Mouse (Mus musculus): ENCODE data around the gene Smagp. TPM values are rescaled to one million over a fixed set of nuclear protein-coding genes. Genes with fewer than 3 reads are reported as not detected.

Smagp gene
- polyA plus RNA-seq, 1 experiment from 2014 or later: 4.0 TPM

- Histone ChIP-seq H3K4me1 (ENCODE audit: control insufficient read depth, insufficient read depth, low read length) (peaks cover 2% of the 10 kb centered on the region), H3K9me3 (replicated peaks; ENCODE audit: control insufficient read depth, low read length) (no peaks in the 10 kb centered on the region), H3K4me3 (ENCODE audit: low read depth, low read length) (no peak overlapping the region), H3K27ac (replicated peaks; ENCODE audit: low read depth, low read length) (no peak overlapping the region), H3K27me3 (ENCODE audit: control insufficient read depth, insufficient read depth, low read length) (peaks cover 23% of the 10 kb centered on the region), H3K9ac (replicated peaks; ENCODE audit: low read length) (no peak overlapping the region), H3K36me3 (replicated peaks; ENCODE audit: control insufficient read depth, insufficient read depth, low read depth, low read length) (no peaks in the 10 kb centered on the region), H3K4me2 (ENCODE audit: low read depth, low read length) (no peak overlapping the region)
- ATAC-seq (replicated peaks; ENCODE audit: insufficient number of reproducible peaks, low FRiP score, low TSS enrichment, low read depth) (no peak), DNase-seq (ENCODE audit: low spot score) (no peak)
- 68% methylated on average over 16 of the region's 16 CpGs for WGBS
Observed at GRCm38 (mm10) chr15:100641226-100641810, 4.6 kb upstream of the Smagp start.

GRCm38 (mm10) chr15:100639972-100640750 lies 3.4 kb upstream of the Smagp start:
- DNase-seq (ENCODE audit: low spot score) (no peak), ATAC-seq (replicated peaks; ENCODE audit: insufficient number of reproducible peaks, low FRiP score, low TSS enrichment, low read depth) (no peak)
- Histone ChIP-seq H3K4me1 (ENCODE audit: control insufficient read depth, insufficient read depth, low read length) (peaks cover 3% of the 10 kb centered on the region), H3K36me3 (replicated peaks; ENCODE audit: control insufficient read depth, insufficient read depth, low read depth, low read length) (no peaks in the 10 kb centered on the region), H3K4me2 (ENCODE audit: low read depth, low read length) (no peak overlapping the region), H3K4me3 (ENCODE audit: low read depth, low read length) (no peak overlapping the region), H3K9me3 (replicated peaks; ENCODE audit: control insufficient read depth, low read length) (no peaks in the 10 kb centered on the region), H3K9ac (replicated peaks; ENCODE audit: low read length) (no peak overlapping the region), H3K27ac (replicated peaks; ENCODE audit: low read depth, low read length) (no peak overlapping the region), H3K27me3 (ENCODE audit: control insufficient read depth, insufficient read depth, low read length) (peaks cover 31% of the 10 kb centered on the region)
- 72% methylated on average over 16 of the region's 16 CpGs for WGBS

- Histone ChIP-seq H3K9me3 (replicated peaks; ENCODE audit: control insufficient read depth, low read length) (no peaks in the 10 kb centered on the region), H3K36me3 (replicated peaks; ENCODE audit: control insufficient read depth, insufficient read depth, low read depth, low read length) (no peaks in the 10 kb centered on the region), H3K4me3 (ENCODE audit: low read depth, low read length) (no peak overlapping the region), H3K4me2 (ENCODE audit: low read depth, low read length) (no peak overlapping the region), H3K27me3 (ENCODE audit: control insufficient read depth, insufficient read depth, low read length) (peaks cover 40% of the 10 kb centered on the region), H3K27ac (replicated peaks; ENCODE audit: low read depth, low read length) (no peak overlapping the region), H3K4me1 (ENCODE audit: control insufficient read depth, insufficient read depth, low read length) (peaks cover 3% of the 10 kb centered on the region), H3K9ac (replicated peaks; ENCODE audit: low read length) (no peak overlapping the region)
- ATAC-seq (replicated peaks; ENCODE audit: insufficient number of reproducible peaks, low FRiP score, low TSS enrichment, low read depth) (no peak), DNase-seq (ENCODE audit: low spot score) (peak; percentile 40)
- WGBS: 19% methylated on average over 6 of the region's 6 CpGs
Observed at GRCm38 (mm10) chr15:100637661-100638060, 921 bp upstream of the Smagp start.

- Histone ChIP-seq H3K36me3 (replicated peaks; ENCODE audit: control insufficient read depth, insufficient read depth, low read depth, low read length) (no peaks in the 10 kb centered on the region), H3K27ac (replicated peaks; ENCODE audit: low read depth, low read length) (no peak overlapping the region), H3K4me2 (ENCODE audit: low read depth, low read length) (peak overlapping the region; percentile 93), H3K4me3 (ENCODE audit: low read depth, low read length) (peak overlapping the region; percentile 51), H3K4me1 (ENCODE audit: control insufficient read depth, insufficient read depth, low read length) (peaks cover 3% of the 10 kb centered on the region), H3K9me3 (replicated peaks; ENCODE audit: control insufficient read depth, low read length) (no peaks in the 10 kb centered on the region), H3K27me3 (ENCODE audit: control insufficient read depth, insufficient read depth, low read length) (peaks cover 40% of the 10 kb centered on the region), H3K9ac (replicated peaks; ENCODE audit: low read length) (peak overlapping the region; percentile 48)
- ATAC-seq (replicated peaks; ENCODE audit: insufficient number of reproducible peaks, low FRiP score, low TSS enrichment, low read depth) (no peak), DNase-seq (ENCODE audit: low spot score) (peak; percentile 2)
- 3% methylated on average over 38 of the region's 38 CpGs for WGBS
Observed at GRCm38 (mm10) chr15:100635851-100636645, 692 bp downstream of the Smagp start.

- H3K4me3 ChIP-seq (ENCODE audit: low read depth, low read length): no peak overlapping the region
- DNase-seq (ENCODE audit: low spot score): peak; percentile 4
- 4% methylated on average over 9 of the region's 9 CpGs for WGBS
- no peaks in the 10 kb centered on the region for H3K36me3 ChIP-seq (replicated peaks; ENCODE audit: control insufficient read depth, insufficient read depth, low read depth, low read length)
- H3K4me1 ChIP-seq (ENCODE audit: control insufficient read depth, insufficient read depth, low read length): peaks cover 3% of the 10 kb centered on the region
- H3K27me3 ChIP-seq (ENCODE audit: control insufficient read depth, insufficient read depth, low read length): peaks cover 40% of the 10 kb centered on the region
- no peak overlapping the region for H3K27ac ChIP-seq (replicated peaks; ENCODE audit: low read depth, low read length)
- H3K4me2 ChIP-seq (ENCODE audit: low read depth, low read length): no peak overlapping the region
- H3K9ac ChIP-seq (replicated peaks; ENCODE audit: low read length): no peak overlapping the region
- ATAC-seq (replicated peaks; ENCODE audit: insufficient number of reproducible peaks, low FRiP score, low TSS enrichment, low read depth): no peak
- no peaks in the 10 kb centered on the region for H3K9me3 ChIP-seq (replicated peaks; ENCODE audit: control insufficient read depth, low read length)
Observed at GRCm38 (mm10) chr15:100635239-100635638, 1.5 kb downstream of the Smagp start.

- no peak overlapping the region for H3K4me3 ChIP-seq (ENCODE audit: low read depth, low read length)
- H3K9ac ChIP-seq (replicated peaks; ENCODE audit: low read length): no peak overlapping the region
- peaks cover 3% of the 10 kb centered on the region for H3K4me1 ChIP-seq (ENCODE audit: control insufficient read depth, insufficient read depth, low read length)
- DNase-seq (ENCODE audit: low spot score): no peak
- no peak for ATAC-seq (replicated peaks; ENCODE audit: insufficient number of reproducible peaks, low FRiP score, low TSS enrichment, low read depth)
- no peak overlapping the region for H3K4me2 ChIP-seq (ENCODE audit: low read depth, low read length)
- no peak overlapping the region for H3K27ac ChIP-seq (replicated peaks; ENCODE audit: low read depth, low read length)
- 80% methylated on average over 10 of the region's 10 CpGs for WGBS
- peaks cover 35% of the 10 kb centered on the region for H3K27me3 ChIP-seq (ENCODE audit: control insufficient read depth, insufficient read depth, low read length)
- H3K36me3 ChIP-seq (replicated peaks; ENCODE audit: control insufficient read depth, insufficient read depth, low read depth, low read length): no peaks in the 10 kb centered on the region
- H3K9me3 ChIP-seq (replicated peaks; ENCODE audit: control insufficient read depth, low read length): no peaks in the 10 kb centered on the region
Observed at GRCm38 (mm10) chr15:100633341-100633740, 3.4 kb downstream of the Smagp start.

- ATAC-seq (replicated peaks; ENCODE audit: insufficient number of reproducible peaks, low FRiP score, low TSS enrichment, low read depth): no peak
- peaks cover 27% of the 10 kb centered on the region for H3K27me3 ChIP-seq (ENCODE audit: control insufficient read depth, insufficient read depth, low read length)
- no peak overlapping the region for H3K4me3 ChIP-seq (ENCODE audit: low read depth, low read length)
- no peaks in the 10 kb centered on the region for H3K9me3 ChIP-seq (replicated peaks; ENCODE audit: control insufficient read depth, low read length)
- H3K27ac ChIP-seq (replicated peaks; ENCODE audit: low read depth, low read length): no peak overlapping the region
- DNase-seq (ENCODE audit: low spot score): no peak
- WGBS: 82% methylated on average over 5 of the region's 5 CpGs
- no peaks in the 10 kb centered on the region for H3K36me3 ChIP-seq (replicated peaks; ENCODE audit: control insufficient read depth, insufficient read depth, low read depth, low read length)
- no peak overlapping the region for H3K4me2 ChIP-seq (ENCODE audit: low read depth, low read length)
- H3K9ac ChIP-seq (replicated peaks; ENCODE audit: low read length): no peak overlapping the region
- peaks cover 7% of the 10 kb centered on the region for H3K4me1 ChIP-seq (ENCODE audit: control insufficient read depth, insufficient read depth, low read length)
Observed at GRCm38 (mm10) chr15:100632323-100632722, 4.4 kb downstream of the Smagp start.

Data from embryonic facial prominence, embryonic 11.5 days (tissue).